Mouse (Mus musculus) CH12.LX (cell line): ENCODE measurements around the gene Galk2. TPM values are rescaled to one million over a fixed set of nuclear protein-coding genes. Genes with fewer than 3 reads are reported as not detected.

Source experiments
- DNase-seq: peaks from one replicate; pipeline ENCODE4 v3.0.0-alpha.2; 2013; ENCODE audit errors: extremely low read depth
- H3K27ac ChIP-seq: 2 replicates; pipeline ENCODE4 v1.5.1; 2012; ENCODE audit warnings: low read depth, mild to moderate bottlenecking, control low read depth, moderate library complexity; ENCODE audit not compliant: insufficient read depth
- H3K27me3 ChIP-seq: replicated peaks from 2 replicates; pipeline ENCODE3; 2012; ENCODE audit warnings: inconsistent platforms
- H3K36me3 ChIP-seq, 2 experiments: replicated peaks in 1 of 2; 2 replicates each; pipeline versions ENCODE3 to v1.6.1; 2012; ENCODE audit warnings: inconsistent platforms in 1 of 2, low read length in 1 of 2, mild to moderate bottlenecking in 1 of 2, mixed read lengths in 1 of 2, moderate library complexity in 1 of 2; ENCODE audit not compliant: control insufficient read depth in 1 of 2, insufficient read depth in 1 of 2
- H3K4me1 ChIP-seq, 2 experiments: 2 replicates each; pipeline ENCODE4 v1.6.1; 2012; ENCODE audit warnings: inconsistent platforms in 1 of 2, moderate library complexity in 1 of 2; ENCODE audit not compliant: insufficient read depth in 2 of 2, control insufficient read depth in 1 of 2
- H3K4me2 ChIP-seq: 2 replicates; pipeline ENCODE4 v1.6.1; 2012; ENCODE audit warnings: low read depth, mild to moderate bottlenecking, control low read depth; ENCODE audit not compliant: poor library complexity, insufficient read depth, severe bottlenecking
- H3K4me3 ChIP-seq, 3 experiments: fragments of 150-350 bp in 1 of 3; sonication (generic) in 1 of 3; replicated peaks in 1 of 3; 2 replicates each; pipeline versions ENCODE3 to v1.5.1; 2011 to 2012; ENCODE audit warnings: low read depth in 2 of 3, low read length in 2 of 3, mild to moderate bottlenecking in 2 of 3, moderate library complexity in 2 of 3, control low read depth in 1 of 3, improper control_type of control experiment in 1 of 3, inconsistent platforms in 1 of 3, mixed read lengths in 1 of 3; ENCODE audit not compliant: poor library complexity in 1 of 3
- H3K79me2 ChIP-seq: replicated peaks from 2 replicates; pipeline ENCODE4 v1.6.1; 2012; ENCODE audit warnings: mild to moderate bottlenecking, moderate library complexity; ENCODE audit not compliant: control insufficient read depth, poor library complexity, insufficient read depth, severe bottlenecking; ENCODE audit errors: extremely low read depth
- H3K9ac ChIP-seq: 2 replicates; pipeline ENCODE4 v1.6.1; 2012; ENCODE audit warnings: low read depth, mild to moderate bottlenecking, control low read depth, moderate library complexity; ENCODE audit not compliant: insufficient read depth
- H3K9me3 ChIP-seq: replicated peaks from 2 replicates; pipeline ENCODE3; 2012; ENCODE audit warnings: low read length, inconsistent platforms, mixed read lengths
- BHLHE40 ChIP-seq: IDR thresholded peaks from 2 replicates; pipeline ENCODE4 v1.6.1; 2011; ENCODE audit warnings: mild to moderate bottlenecking, low read depth, low read length, improper control_type of control experiment
- CHD1 ChIP-seq: IDR thresholded peaks from 2 replicates; pipeline ENCODE4 v1.6.1; 2012; ENCODE audit warnings: low read depth, low read length, improper control_type of control experiment, inconsistent platforms
- CHD2 ChIP-seq: IDR thresholded peaks from 2 replicates; pipeline ENCODE4 v1.6.1; 2011; ENCODE audit warnings: low read length, improper control_type of control experiment
- CTCF ChIP-seq, 2 experiments: IDR thresholded peaks in 1 of 2; conservative IDR thresholded peaks in 1 of 2; 2 replicates each; pipeline ENCODE4 v1.5.1; 2011 to 2012; ENCODE audit warnings: low read depth in 2 of 2, low read length in 2 of 2, improper control_type of control experiment in 1 of 2, inconsistent platforms in 1 of 2, mild to moderate bottlenecking in 1 of 2, moderate library complexity in 1 of 2
- E2F4 ChIP-seq: IDR thresholded peaks from 2 replicates; pipeline ENCODE4 v1.6.1; 2011; ENCODE audit warnings: low read depth, low read length, improper control_type of control experiment; ENCODE audit not compliant: insufficient replicate concordance
- ELF1 ChIP-seq: IDR thresholded peaks from 2 replicates; pipeline ENCODE4 v1.6.1; 2014; ENCODE audit warnings: low read depth, mild to moderate bottlenecking, inconsistent platforms, low read length, improper control_type of control experiment
- EP300 ChIP-seq: IDR thresholded peaks from 2 replicates; pipeline ENCODE4 v1.6.1; 2011; ENCODE audit warnings: low read length, improper control_type of control experiment
- ETS1 ChIP-seq: conservative IDR thresholded peaks from 2 replicates; pipeline ENCODE4 v1.6.1; 2012; ENCODE audit warnings: low read depth, mild to moderate bottlenecking, inconsistent platforms, low read length, improper control_type of control experiment, moderate library complexity
- GABPA ChIP-seq: IDR thresholded peaks from 2 replicates; pipeline ENCODE4 v1.6.1; 2012; ENCODE audit warnings: low read depth, low read length, improper control_type of control experiment, inconsistent platforms; ENCODE audit not compliant: insufficient replicate concordance
- HCFC1 ChIP-seq: IDR thresholded peaks from 2 replicates; pipeline ENCODE4 v1.6.1; 2012; ENCODE audit warnings: low read depth, mild to moderate bottlenecking, inconsistent platforms, low read length, improper control_type of control experiment
- IRF4 ChIP-seq: IDR thresholded peaks from 2 replicates; pipeline ENCODE4 v1.6.1; 2014; ENCODE audit warnings: low read depth, mild to moderate bottlenecking, inconsistent platforms, low read length, improper control_type of control experiment
- JUN ChIP-seq: IDR thresholded peaks from 2 replicates; pipeline ENCODE4 v1.6.1; 2011; ENCODE audit warnings: low read depth, mild to moderate bottlenecking, low read length, improper control_type of control experiment, moderate library complexity; ENCODE audit not compliant: insufficient read depth
- JUND ChIP-seq: conservative IDR thresholded peaks from 2 replicates; pipeline ENCODE4 v1.6.1; 2011; ENCODE audit warnings: low read depth, low read length, improper control_type of control experiment
- KAT2A ChIP-seq: IDR thresholded peaks from 2 replicates; pipeline ENCODE4 v1.6.1; 2012; ENCODE audit warnings: low read length, improper control_type of control experiment, inconsistent platforms; ENCODE audit not compliant: insufficient replicate concordance
- MAFK ChIP-seq: IDR thresholded peaks from 2 replicates; pipeline ENCODE4 v1.6.1; 2011; ENCODE audit warnings: low read length, improper control_type of control experiment; ENCODE audit not compliant: insufficient replicate concordance
- MAX ChIP-seq: IDR thresholded peaks from 2 replicates; pipeline ENCODE4 v1.6.1; 2011; ENCODE audit warnings: low read length, improper control_type of control experiment
- MAZ ChIP-seq: IDR thresholded peaks from 2 replicates; pipeline ENCODE4 v1.6.1; 2012; ENCODE audit warnings: low read depth, mild to moderate bottlenecking, inconsistent platforms, low read length, improper control_type of control experiment, moderate library complexity
- MEF2A ChIP-seq: IDR thresholded peaks from 2 replicates; pipeline ENCODE4 v1.6.1; 2014; ENCODE audit warnings: low read depth, mild to moderate bottlenecking, inconsistent platforms, low read length, improper control_type of control experiment, borderline replicate concordance
- MXI1 ChIP-seq: IDR thresholded peaks from 2 replicates; pipeline ENCODE4 v1.6.1; 2011; ENCODE audit warnings: mild to moderate bottlenecking, low read depth, low read length, improper control_type of control experiment
- MYC ChIP-seq: IDR thresholded peaks from 2 replicates; pipeline ENCODE4 v1.6.1; 2011; ENCODE audit warnings: low read depth, mild to moderate bottlenecking, improper control_type of control experiment, low read length
- NELFE ChIP-seq: IDR thresholded peaks from 2 replicates; pipeline ENCODE4 v1.6.1; 2011; ENCODE audit warnings: low read depth, low read length, improper control_type of control experiment
- NRF1 ChIP-seq: IDR thresholded peaks from 2 replicates; pipeline ENCODE4 v1.6.1; 2014; ENCODE audit warnings: low read depth, mild to moderate bottlenecking, inconsistent platforms, low read length, improper control_type of control experiment, moderate library complexity
- PAX5 ChIP-seq: IDR thresholded peaks from 2 replicates; pipeline ENCODE4 v1.6.1; 2012; ENCODE audit warnings: low read length, inconsistent platforms, mixed read lengths
- POLR2A ChIP-seq: IDR thresholded peaks from 2 replicates; pipeline ENCODE4 v1.6.1; 2011; ENCODE audit warnings: low read depth, mild to moderate bottlenecking, improper control_type of control experiment, low read length
- POLR2AphosphoS2 ChIP-seq: IDR thresholded peaks from 2 replicates; pipeline ENCODE4 v1.6.1; 2011; ENCODE audit warnings: low read depth, low read length, improper control_type of control experiment
- RAD21 ChIP-seq: IDR thresholded peaks from 2 replicates; pipeline ENCODE4 v1.6.1; 2011; ENCODE audit warnings: low read depth, mild to moderate bottlenecking, low read length, improper control_type of control experiment, moderate library complexity
- RCOR1 ChIP-seq: conservative IDR thresholded peaks from 2 replicates; pipeline ENCODE4 v1.6.1; 2012; ENCODE audit warnings: low read depth, mild to moderate bottlenecking, inconsistent platforms, low read length, improper control_type of control experiment
- SIN3A ChIP-seq: IDR thresholded peaks from 2 replicates; pipeline ENCODE4 v1.6.1; 2012; ENCODE audit warnings: low read length, improper control_type of control experiment, inconsistent platforms
- SMC3 ChIP-seq: IDR thresholded peaks from 2 replicates; pipeline ENCODE4 v1.6.1; 2011; ENCODE audit warnings: low read depth, low read length, improper control_type of control experiment
- TBP ChIP-seq: conservative IDR thresholded peaks from 2 replicates; pipeline ENCODE4 v1.6.1; 2011; ENCODE audit warnings: low read depth, low read length, improper control_type of control experiment
- TCF12 ChIP-seq: IDR thresholded peaks from 2 replicates; pipeline ENCODE4 v1.6.1; 2014; ENCODE audit warnings: low read depth, mild to moderate bottlenecking, inconsistent platforms, low read length, improper control_type of control experiment
- UBTF ChIP-seq: IDR thresholded peaks from 2 replicates; pipeline ENCODE4 v1.6.1; 2012; ENCODE audit warnings: low read depth, mild to moderate bottlenecking, inconsistent platforms, low read length, improper control_type of control experiment, moderate library complexity
- USF1 ChIP-seq: IDR thresholded peaks from 2 replicates; pipeline ENCODE4 v1.6.1; 2014; ENCODE audit warnings: low read depth, mild to moderate bottlenecking, inconsistent platforms, low read length, improper control_type of control experiment
- USF2 ChIP-seq: conservative IDR thresholded peaks from 2 replicates; pipeline ENCODE4 v1.6.1; 2011; ENCODE audit warnings: low read depth, low read length, improper control_type of control experiment
- ZC3H11A ChIP-seq: IDR thresholded peaks from 2 replicates; pipeline ENCODE4 v1.6.1; 2012; ENCODE audit warnings: low read depth, mild to moderate bottlenecking, inconsistent platforms, low read length, improper control_type of control experiment
- ZKSCAN1 ChIP-seq: IDR thresholded peaks from 2 replicates; pipeline ENCODE4 v1.6.1; 2012; ENCODE audit warnings: low read depth, inconsistent platforms, low read length, improper control_type of control experiment, borderline replicate concordance
- ZMIZ1 ChIP-seq: IDR thresholded peaks from 2 replicates; pipeline ENCODE4 v1.6.1; 2012; ENCODE audit warnings: low read depth, mild to moderate bottlenecking, inconsistent platforms, low read length, improper control_type of control experiment
- ZNF384 ChIP-seq: IDR thresholded peaks from 2 replicates; pipeline ENCODE4 v1.6.1; 2012; ENCODE audit warnings: low read depth, low read length, improper control_type of control experiment, inconsistent platforms
- dilution Hi-C: fragments of 300-500 bp; cut with MboI; formaldehyde crosslinking; loops from 2 replicates; pipeline ENCODE4 v1.14.3; 2020; ENCODE audit warnings: low sequenced_read_pairs; ENCODE audit not compliant: extremely low pct_unique_long_range_greater_than_20kb, extremely low pct_ligation_motif_present
- in situ Hi-C: fragments of 300-500 bp; cut with MboI; formaldehyde crosslinking; loops from 3 replicates; pipeline ENCODE4 v1.14.3; 2019; ENCODE audit warnings: low sequenced_read_pairs, low pct_ligation_motif_present, low pct_unique_long_range_greater_than_20kb, mixed read lengths
- polyA plus RNA-seq: library from polyadenylated mRNA; unstranded; fragments of >175 nt; gene quantifications from 2 replicates; pipeline ENCODE4 v1.2.1, GENCODE M21; 2012; ENCODE audit warnings: low read depth; ENCODE audit not compliant: insufficient read length
- total RNA-seq, 2 experiments: library from RNA; depleted of rRNA; stranded (reverse); fragments of 300-350 nt in 1 of 2; fragments of >200 nt in 1 of 2; gene quantifications; 2 replicates each; pipeline ENCODE4 v1.2.3; 2012 to 2014

Gene Galk2
- 40.2 and 41.8 TPM in 2 replicates for total RNA-seq (2012; rRNA removed)
- 59.9 and 63.3 TPM in 2 replicates for total RNA-seq (2014; rRNA removed)
- 36.7 and 40.4 TPM in 2 replicates for polyA plus RNA-seq

GRCm38 (mm10) chr2:125858521-125859280 is at the start of gene Galk2, which contains the start of gene Cops2:
Galk2 (plus strand) TSS chr2:125859109.
Cops2 (minus strand) TSS chr2:125859139.
- TF ChIP-seq MAZ (peak; percentile 88; the same call in 1 of the 2 replicates), MYC (0 out of 2 replicates have a peak, but pooled peaks have one; percentile 32), SIN3A (peak; percentile 99), EP300 (no peak), RCOR1 (no peak), USF1 (no peak), JUN (no peak), HCFC1 (peak; percentile 95), MEF2A (peak; percentile 88), NRF1 (peak; percentile 49), ELF1 (peak; percentile 94), MXI1 (peak; percentile 91), ETS1 (0 out of 2 replicates have a peak, but pooled peaks have one; percentile 26), POLR2A (peak; percentile 90), BHLHE40 (no peak), UBTF (peak; percentile 24; the same call in 1 of the 2 replicates), TBP (peak; percentile 97), JUND (peak; percentile 37; the same call in 1 of the 2 replicates), GABPA (peak; percentile 47; the same call in 1 of the 2 replicates), E2F4 (no peak), CHD1 (no peak), ZNF384 (no peak), CHD2 (peak; percentile 88), MAFK (no peak), IRF4 (peak; percentile 89), USF2 (no peak), KAT2A (peak; percentile 83; the same call in 1 of the 2 replicates), PAX5 (no peak), POLR2AphosphoS2 (no peak), TCF12 (peak; percentile 84), MAX (no peak; the same call in 1 of the 2 replicates), CTCF (conservative IDR thresholded peaks at IDR 0.05 in 1 of 2, IDR thresholded peaks at IDR 0.05 in 1 of 2; ENCODE audit: low read depth in 2 of 2, low read length in 2 of 2) (no peak), SMC3 (no peak), NELFE (peak; percentile 79), RAD21 (no peak), ZC3H11A (no peak), ZMIZ1 (no peak), ZKSCAN1 (no peak)
- peak within 1 kb of the TSS; percentile 90 for H3K9ac ChIP-seq
- peak within 1 kb of the TSS; percentile 20; the same call in 1 of the 2 replicates for H3K27ac ChIP-seq
- in situ Hi-C loops = no loop called here
- H3K4me3 ChIP-seq = peak within 1 kb of the TSS; percentile 84 to 100 (median 89)
- no peaks in the 10 kb centered on the region for H3K27me3 ChIP-seq
- dilution Hi-C loops = no loop called here
- H3K9me3 ChIP-seq = no peaks in the 10 kb centered on the region
- H3K4me2 ChIP-seq = peak within 1 kb of the TSS; percentile 67; the same call in 1 of the 2 replicates
- H3K4me1 ChIP-seq = peaks cover 0 to 25% of the 10 kb centered on the region in 2 experiments; a peak in 2 of 4 replicates
- peak; percentile 98 for DNase-seq
- peaks cover 0 to 5% of the 10 kb centered on the region in 2 experiments for H3K36me3 ChIP-seq
- peaks cover 43% of the 10 kb centered on the region for H3K79me2 ChIP-seq
